Mouse (Mus musculus): ENCODE measurements around the gene H2al1d.
"Not testable (repeated sequence)": the region's sequence is repeated elsewhere in the genome, so short reads cannot be mapped to it uniquely, and the experiment has no call there.

The H2al1d gene

GRCm38 (mm10) chrX:11308524-11308923 is at the start of gene H2al1d:
Gene H2al1d, plus strand, starts transcription at chrX:11308824.
- not testable (repeated sequence) for DNase-seq (ENCODE audit: low read depth, low spot score)

- DNase-seq (ENCODE audit: low read depth, low spot score), result no peak
These were observed 43.7 kb upstream of the H2al1d start for GRCm38 (mm10) chrX:11264918-11265317.

- DNase-seq (ENCODE audit: low read depth, low spot score), result no peak
These were observed 40.8 kb upstream of the H2al1d start for GRCm38 (mm10) chrX:11267791-11268190.

GRCm38 (mm10) chrX:11269074-11269473 is 39.5 kb upstream of the H2al1d start:
- no peak for DNase-seq (ENCODE audit: low read depth, low spot score)

- DNase-seq (ENCODE audit: low read depth, low spot score), result no peak
These were observed 35.4 kb upstream of the H2al1d start for GRCm38 (mm10) chrX:11273190-11273589.

- DNase-seq (ENCODE audit: low read depth, low spot score), result no peak
These were observed 31.5 kb upstream of the H2al1d start for GRCm38 (mm10) chrX:11277083-11277482.

GRCm38 (mm10) chrX:11280741-11281140 is 27.9 kb upstream of the H2al1d start:
- DNase-seq (ENCODE audit: low read depth, low spot score), result no peak

GRCm38 (mm10) chrX:11288306-11288882 is 20.2 kb upstream of the H2al1d start:
- no peak for DNase-seq (ENCODE audit: low read depth, low spot score)

- peak; percentile 8 for DNase-seq (ENCODE audit: low read depth, low spot score)
These were observed 19.4 kb upstream of the H2al1d start for GRCm38 (mm10) chrX:11289244-11289643.

GRCm38 (mm10) chrX:11298957-11299356 is 9.7 kb upstream of the H2al1d start, which contains the start of gene H2al1a:
Gene H2al1a, plus strand, starts transcription at chrX:11299257.
- DNase-seq (ENCODE audit: low read depth, low spot score), result not testable (repeated sequence)

GRCm38 (mm10) chrX:11302132-11302531 is 6.5 kb upstream of the H2al1d start, which contains the start of gene H2al1b:
Gene H2al1b, plus strand, starts transcription at chrX:11302432.
- not testable (repeated sequence) for DNase-seq (ENCODE audit: low read depth, low spot score)

- not testable (repeated sequence) for DNase-seq (ENCODE audit: low read depth, low spot score)
These were observed 3.3 kb upstream of the H2al1d start, which contains the start of gene H2al1c for GRCm38 (mm10) chrX:11305355-11305754. Gene H2al1c, plus strand, starts transcription at chrX:11305655.

GRCm38 (mm10) chrX:11311634-11312033 is 3.0 kb downstream of the H2al1d start, which contains the start of gene H2al1e:
Gene H2al1e, plus strand, starts transcription at chrX:11311934.
- not testable (repeated sequence) for DNase-seq (ENCODE audit: low read depth, low spot score)

- not testable (repeated sequence) for DNase-seq (ENCODE audit: low read depth, low spot score)
These were observed 6.2 kb downstream of the H2al1d start, which contains the start of gene H2al1f for GRCm38 (mm10) chrX:11314858-11315257. Gene H2al1f, plus strand, starts transcription at chrX:11315158.

GRCm38 (mm10) chrX:11317956-11318355 is 9.3 kb downstream of the H2al1d start, which contains the start of gene H2al1g:
Gene H2al1g, plus strand, starts transcription at chrX:11318256.
- DNase-seq (ENCODE audit: low read depth, low spot score), result not testable (repeated sequence)

- DNase-seq (ENCODE audit: low read depth, low spot score), result not testable (repeated sequence)
These were observed 12.6 kb downstream of the H2al1d start, which contains the start of gene H2al1h for GRCm38 (mm10) chrX:11321192-11321591. Gene H2al1h, plus strand, starts transcription at chrX:11321492.

- not testable (repeated sequence) for DNase-seq (ENCODE audit: low read depth, low spot score)
These were observed 15.7 kb downstream of the H2al1d start, which contains the start of gene H2al1i for GRCm38 (mm10) chrX:11324359-11324758. Gene H2al1i, plus strand, starts transcription at chrX:11324659.

- not testable (repeated sequence) for DNase-seq (ENCODE audit: low read depth, low spot score)
These were observed 18.9 kb downstream of the H2al1d start, which contains the start of gene H2al1j for GRCm38 (mm10) chrX:11327522-11327921. Gene H2al1j, plus strand, starts transcription at chrX:11327822.

GRCm38 (mm10) chrX:11345762-11346161 is 37.1 kb downstream of the H2al1d start:
- DNase-seq (ENCODE audit: low read depth, low spot score), result no peak

GRCm38 (mm10) chrX:11346756-11347155 is 38.1 kb downstream of the H2al1d start:
- no peak for DNase-seq (ENCODE audit: low read depth, low spot score)
